Mouse (Mus musculus) spleen, adult 2 months (tissue): ENCODE data around the gene Rab3a. TPM values are rescaled to one million over a fixed set of nuclear protein-coding genes. Genes with fewer than 3 reads are reported as not detected.
A peak's percentile ranks its signal among the peaks of the same experiment; 100 is the strongest.

Source experiments
- DNase-seq, 2 experiments: peaks; one replicate each; pipeline versions ENCODE4 v3.0.0 to v3.0.0-alpha.2; 2012 to 2021; ENCODE audit warnings: low spot score in 2 of 2, low read depth in 1 of 2
- H3K27ac ChIP-seq: fragments of 200-500 bp; 2 replicates; pipeline ENCODE4 v1.5.1; 2012; ENCODE audit warnings: low read length, inconsistent platforms; ENCODE audit not compliant: insufficient read depth
- H3K27me3 ChIP-seq: fragments of 200-500 bp; 2 replicates; pipeline ENCODE4 v1.6.1; 2012; ENCODE audit warnings: mild to moderate bottlenecking, moderate library complexity, low read length, inconsistent platforms; ENCODE audit not compliant: control insufficient read depth, insufficient read depth
- H3K36me3 ChIP-seq: fragments of 200-500 bp; 2 replicates; pipeline ENCODE4 v1.6.1; 2012; ENCODE audit warnings: mild to moderate bottlenecking, low read length, inconsistent platforms; ENCODE audit not compliant: control insufficient read depth, insufficient read depth
- H3K4me1 ChIP-seq: fragments of 200-500 bp; 2 replicates; pipeline ENCODE4 v1.6.1; 2011; ENCODE audit warnings: inconsistent platforms; ENCODE audit not compliant: control insufficient read depth, insufficient read depth, insufficient read length
- H3K4me3 ChIP-seq: fragments of 200-500 bp; 2 replicates; pipeline ENCODE4 v1.5.1; 2011; ENCODE audit warnings: mild to moderate bottlenecking, inconsistent platforms; ENCODE audit not compliant: insufficient read depth, insufficient read length; ENCODE audit errors: extremely low read depth
- CTCF ChIP-seq: fragments of 200-500 bp; IDR thresholded peaks from 2 replicates; pipeline ENCODE4 v1.5.1; 2011; ENCODE audit warnings: mild to moderate bottlenecking, inconsistent platforms; ENCODE audit not compliant: insufficient read depth, insufficient read length, insufficient replicate concordance; ENCODE audit errors: extremely low read depth
- POLR2A ChIP-seq: fragments of 200-500 bp; IDR thresholded peaks from 2 replicates; pipeline ENCODE4 v1.6.1; 2011; ENCODE audit warnings: low read depth, low read length, inconsistent platforms
- WGBS: fragments of 180-500 bp; shearing (Covaris S2); methylation state at CpG from one replicate; pipeline ENCODE4 v1.1.7; 2018; 5-methylcytosine and 5-hydroxymethylcytosine counted together
- polyA plus RNA-seq: library from polyadenylated mRNA; depleted of rRNA; stranded (reverse); fragments of >200 nt; gene quantifications from 2 replicates; pipeline ENCODE4 v1.2.3, GENCODE M21; 2012

Rab3a gene
- polyA plus RNA-seq, 1 experiment, result 12.1 TPM

DNA sequence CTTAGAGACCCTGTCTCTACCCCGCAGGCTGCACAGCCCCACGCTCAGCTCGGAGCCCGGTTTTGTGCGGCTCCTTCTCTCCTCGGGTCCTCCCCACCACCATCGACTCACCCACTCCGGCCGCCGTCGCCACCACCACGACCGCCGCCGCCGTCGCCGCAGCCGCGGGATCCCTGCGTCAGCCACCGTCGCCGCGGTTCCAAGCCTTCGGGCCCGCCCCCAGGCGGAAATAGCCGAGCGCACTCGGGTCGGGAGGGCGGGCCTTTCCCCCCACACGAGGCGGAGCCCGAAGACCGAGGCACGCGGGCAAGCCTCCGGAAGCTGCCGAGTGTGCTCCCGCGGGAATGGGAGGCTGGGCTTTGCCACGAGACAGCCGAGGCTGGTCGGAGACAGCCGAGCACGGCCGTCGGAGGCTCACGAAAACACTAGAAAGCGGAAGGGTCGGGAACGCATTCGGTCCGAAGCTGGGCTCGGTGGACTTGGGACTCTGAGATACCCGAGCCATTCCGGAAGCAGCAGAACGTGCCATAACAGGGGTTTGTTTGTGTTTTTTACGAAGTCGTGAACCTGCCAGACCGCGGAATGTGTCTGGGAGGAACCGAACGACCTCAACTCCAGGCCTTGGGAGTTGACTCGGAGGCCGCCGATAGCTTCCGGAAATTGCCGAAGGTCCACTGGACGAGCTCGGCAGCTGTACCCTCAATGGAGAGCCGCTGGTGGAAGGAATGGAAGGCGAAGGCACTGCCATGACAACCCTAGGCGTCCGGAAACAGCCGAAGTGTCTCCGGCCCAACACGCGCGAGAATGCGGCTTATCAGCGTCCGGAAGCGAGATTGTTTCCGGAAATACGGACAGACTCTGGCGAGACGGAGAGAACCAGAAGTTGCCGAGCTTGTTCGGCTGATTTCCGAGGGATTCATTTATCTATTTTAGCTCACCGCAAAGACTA lies 22.3 kb downstream of the Rab3a start, which contains the start of gene Pik3r2:
TSS of gene Pik3r2 (minus strand) at position 218 of the 949 bp plus-strand sequence.
- under 1% methylated on average over 93 of the region's 94 CpGs for WGBS
- peak; percentile 92 to 96 for DNase-seq
- Histone ChIP-seq H3K36me3 (peaks cover 29% of the 10 kb centered on the region), H3K4me1 (peaks cover 12% of the 10 kb centered on the region), H3K4me3 (peak within 1 kb of the TSS; percentile 62), H3K27ac (peak within 1 kb of the TSS; percentile 94), H3K27me3 (no peaks in the 10 kb centered on the region)
- TF ChIP-seq CTCF (no peak), POLR2A (peak; percentile 53; the same call in 1 of the 2 replicates)

DNA sequence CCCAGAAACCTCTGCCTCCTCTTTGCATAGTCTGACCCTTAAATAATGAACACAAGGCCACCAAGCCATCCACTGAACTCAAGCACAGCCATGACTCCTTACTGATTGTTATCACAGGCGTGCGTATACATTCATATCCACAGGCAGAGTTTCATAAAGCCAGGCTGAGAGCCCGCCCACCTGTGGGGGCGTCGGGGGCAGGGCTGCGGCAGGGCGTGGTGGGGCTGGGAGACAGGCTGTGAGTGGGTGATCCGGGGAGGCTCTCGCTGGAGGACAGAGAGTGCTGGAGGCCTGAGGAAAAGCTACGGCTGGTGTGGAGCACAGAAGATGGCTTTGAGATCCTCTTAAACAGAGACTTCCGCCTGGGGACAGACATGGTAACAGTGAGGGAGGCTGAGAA lies 25.6 kb downstream of the Rab3a start:
- Histone ChIP-seq H3K27me3 (no peaks in the 10 kb centered on the region), H3K36me3 (peaks cover 47% of the 10 kb centered on the region), H3K4me1 (peaks cover 12% of the 10 kb centered on the region), H3K4me3 (no peak overlapping the region), H3K27ac (no peak overlapping the region)
- no peak for DNase-seq
- no peak for TF ChIP-seq CTCF
- TF ChIP-seq POLR2A, result no peak
- WGBS, result 87% methylated on average over 11 of the region's 11 CpGs

DNA sequence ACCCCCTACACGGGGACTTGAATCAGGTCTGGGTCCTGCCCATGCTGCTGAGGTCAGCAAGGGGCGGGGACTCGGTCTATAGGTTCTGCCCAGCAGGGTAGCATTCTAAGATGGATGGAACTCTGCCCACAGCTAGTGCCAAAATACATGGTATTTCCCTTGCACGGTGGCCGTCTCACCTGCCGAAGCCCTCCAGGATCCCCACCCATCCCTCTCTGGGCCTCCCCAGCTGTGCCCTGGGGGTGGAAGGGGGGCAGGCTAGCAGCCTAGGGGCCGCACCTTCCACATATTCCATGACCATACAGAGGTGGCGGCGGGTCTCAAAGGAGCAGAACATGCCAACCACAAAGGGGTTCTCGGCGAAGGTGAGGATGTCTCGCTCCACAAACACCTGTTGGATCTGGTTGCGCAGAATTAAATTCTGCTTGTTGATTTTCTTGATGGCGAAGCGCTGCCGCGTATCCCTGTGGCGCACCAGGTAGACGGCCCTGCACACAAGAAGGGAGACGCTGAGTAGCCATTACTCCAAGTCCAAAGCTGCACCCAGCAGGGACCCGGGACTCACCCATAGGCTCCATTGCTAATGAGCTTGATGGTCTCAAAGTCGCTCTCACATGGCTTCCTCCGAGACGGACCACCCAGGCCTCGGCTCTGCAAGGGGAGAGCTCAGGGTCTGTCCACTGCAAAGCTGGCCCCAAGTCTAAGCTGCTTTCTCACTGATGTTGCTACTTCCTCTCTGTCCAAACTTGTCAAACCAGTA lies 32.0 kb downstream of the Rab3a start:
- 97% methylated on average over 25 of the region's 25 CpGs for WGBS
- TF ChIP-seq POLR2A (no peak), CTCF (no peak)

DNA sequence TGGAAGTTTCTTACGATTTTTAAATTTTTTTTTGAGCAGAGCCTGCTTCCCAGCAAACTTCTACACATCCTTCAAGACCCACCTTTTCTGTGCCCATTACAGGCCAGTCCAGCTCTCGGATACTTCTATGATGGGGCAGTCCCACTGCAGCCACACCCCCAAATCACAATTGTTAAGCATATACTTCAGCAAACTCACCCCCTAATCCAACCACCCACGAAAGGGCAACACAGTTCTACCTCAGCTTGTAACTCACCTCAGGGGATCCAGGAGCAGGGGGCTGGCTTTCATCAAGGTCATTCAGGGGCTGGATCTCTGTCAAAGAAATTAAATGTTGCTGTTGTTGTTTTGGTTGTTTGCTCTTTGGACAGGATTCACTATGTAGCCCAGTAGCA lies 32.6 kb downstream of the Rab3a start:
- TF ChIP-seq CTCF (no peak), POLR2A (no peak)
- no peak for DNase-seq
- peaks cover 59% of the 10 kb centered on the region for H3K36me3 ChIP-seq
- H3K27ac ChIP-seq, result no peak overlapping the region
- H3K4me1 ChIP-seq, result peaks cover 7% of the 10 kb centered on the region; the same call in 1 of the 2 replicates
- no peak overlapping the region for H3K4me3 ChIP-seq
- WGBS, result 97% methylated on average over 3 of the region's 3 CpGs
- H3K27me3 ChIP-seq, result no peaks in the 10 kb centered on the region

More for the DNA sequence above, 32.0 kb downstream of the Rab3a start:
- H3K27ac ChIP-seq, result no peak overlapping the region
- no peaks in the 10 kb centered on the region for H3K27me3 ChIP-seq
- DNase-seq, result no peak
- no peak overlapping the region for H3K4me3 ChIP-seq
- peaks cover 65% of the 10 kb centered on the region for H3K36me3 ChIP-seq
- H3K4me1 ChIP-seq, result peaks cover 7% of the 10 kb centered on the region; the same call in 1 of the 2 replicates

DNA sequence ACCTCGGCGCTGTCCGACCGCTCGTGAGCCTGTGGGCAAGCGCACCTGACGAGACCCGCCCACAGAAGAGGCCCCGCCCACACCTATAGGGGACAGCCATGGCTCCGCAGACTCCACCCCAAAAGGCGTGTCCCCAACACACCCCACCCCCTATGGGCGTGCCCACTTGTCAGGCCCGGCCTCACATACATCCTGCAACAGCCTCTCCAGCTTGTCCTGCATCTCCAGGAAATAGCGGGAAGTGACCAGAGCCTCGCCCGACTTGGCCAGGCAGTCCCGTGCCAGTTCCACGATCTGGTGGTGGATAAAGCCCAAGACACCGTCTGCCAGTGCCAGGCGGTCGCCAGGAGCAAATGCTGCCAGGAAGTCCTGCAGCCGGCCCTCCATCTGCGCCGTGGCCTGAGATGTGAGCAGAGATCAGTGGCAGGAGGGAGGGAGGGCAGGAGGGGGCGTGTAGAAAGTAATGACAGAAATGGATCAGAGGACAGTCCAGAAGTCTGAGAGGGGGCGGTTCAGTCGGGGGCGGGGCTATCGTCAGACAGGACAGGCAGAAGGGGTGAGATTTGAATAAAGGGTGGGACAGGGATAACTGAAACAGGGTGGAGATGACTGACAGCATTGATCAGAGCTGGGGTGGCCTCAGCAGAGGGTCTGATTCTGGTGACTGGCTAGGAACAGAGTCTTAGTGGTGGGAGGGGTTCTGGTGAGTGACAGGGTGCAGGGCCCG lies 33.6 kb downstream of the Rab3a start:
- peaks cover 58% of the 10 kb centered on the region for H3K36me3 ChIP-seq
- no peaks in the 10 kb centered on the region for H3K27me3 ChIP-seq
- WGBS, result 91% methylated on average over 30 of the region's 30 CpGs
- no peak for DNase-seq
- H3K4me3 ChIP-seq, result no peak overlapping the region
- H3K27ac ChIP-seq, result no peak overlapping the region
- H3K4me1 ChIP-seq, result peaks cover 12% of the 10 kb centered on the region
- TF ChIP-seq POLR2A (no peak), CTCF (no peak)

DNA sequence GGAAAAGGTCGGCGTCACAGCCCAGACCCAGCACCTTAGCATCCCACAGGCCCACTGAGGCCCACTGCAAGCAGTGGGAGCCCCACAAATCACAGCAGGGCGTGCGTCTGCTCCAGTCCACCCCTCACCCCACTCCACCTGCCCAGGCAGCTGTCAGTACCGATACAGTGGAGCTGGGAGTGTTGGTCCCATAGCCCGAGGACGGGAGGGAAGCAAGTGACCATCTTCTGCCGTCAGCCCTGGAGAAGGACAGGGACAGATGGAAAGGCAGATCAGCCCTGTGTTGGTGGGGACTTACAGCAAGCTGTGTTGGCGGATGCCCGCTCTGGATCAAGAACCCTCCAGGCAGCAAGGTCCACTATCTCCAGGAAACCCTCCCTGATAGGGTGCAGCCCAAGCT lies 34.6 kb downstream of the Rab3a start:
- TF ChIP-seq POLR2A (no peak), CTCF (no peak)
- Histone ChIP-seq H3K27me3 (no peaks in the 10 kb centered on the region), H3K36me3 (peaks cover 50% of the 10 kb centered on the region), H3K4me1 (peaks cover 14% of the 10 kb centered on the region), H3K4me3 (no peak overlapping the region), H3K27ac (no peak overlapping the region)
- no peak for DNase-seq
- 95% methylated on average over 10 of the region's 10 CpGs for whole genome bisulfite sequencing
